Mouse (Mus musculus): ENCODE data around the gene Alkbh4.
A peak's percentile ranks its signal among the peaks of the same experiment; 100 is the strongest.

- TF ChIP-seq CTCF (IDR thresholded peaks at IDR 0.05; ENCODE audit: low read depth) (peak; percentile 88), EP300 (IDR thresholded peaks at IDR 0.05; ENCODE audit: low read depth) (no peak)
Measured at GRCm38 (mm10) chr5:136186723-136187122, 50.8 kb downstream of the Alkbh4 start.
